25 mouse cellular contexts compared by ENCODE assay signal in the genomic region with DNA sequence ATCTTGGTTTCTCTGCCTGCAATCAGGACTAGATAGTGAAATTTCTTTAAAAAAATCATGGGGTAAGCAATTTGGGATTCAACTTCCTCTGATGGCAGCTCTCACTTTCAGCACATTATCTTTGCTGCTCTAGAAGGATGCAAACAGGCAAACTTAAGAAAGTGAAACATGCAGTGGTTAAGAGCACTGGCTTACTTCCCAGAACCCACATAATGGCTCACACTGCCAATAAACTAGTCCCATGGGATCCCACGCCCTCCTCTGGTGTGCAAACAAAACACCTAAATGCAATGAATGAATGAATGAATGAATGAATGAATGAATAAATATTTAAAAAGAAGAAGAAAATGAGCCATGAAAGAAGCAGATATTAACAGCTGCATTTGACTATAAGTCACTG.
"Had no signal": no experiment of that assay in that cellular context is flagged by ENCODE, and none has a peak within 500 bp of the region (broad histone marks: within the 10 kb centered on the region; RNA-seq: fewer than 3 reads in every experiment).

No protein-coding gene starts in this region.

- DNase-seq: gastrocnemius, adult 2 months; gastrocnemius, postnatal 10 days; gastrocnemius, postnatal 36 days; heart, adult 11 months; heart, adult 2 months; heart, postnatal 14 days; heart, postnatal 36 days; kidney, adult 11 months; kidney, adult 2 months; kidney, adult 9 months; kidney, postnatal 14 days; kidney, postnatal 36 days; layer of hippocampus, adult 9-11 months; layer of hippocampus, postnatal 36 days; left cerebral cortex, postnatal 4 days had no signal

- H3K4me3 ChIP-seq: gastrocnemius, adult 2 months; heart, adult 2 months; heart, embryonic 13.5 days; heart, embryonic 15.5 days; hindbrain, embryonic 13.5 days; hindbrain, embryonic 15.5 days; kidney, embryonic 15.5 days; limb, embryonic 13.5 days; limb, embryonic 15.5 days; liver, embryonic 12.5 days had no signal

- H3K36me3 ChIP-seq: heart, embryonic 13.5 days; heart, embryonic 15.5 days; hindbrain, embryonic 13.5 days; hindbrain, embryonic 15.5 days; kidney, embryonic 15.5 days; limb, embryonic 13.5 days; limb, embryonic 15.5 days; liver, embryonic 12.5 days had no signal

- H3K27me3 ChIP-seq: heart, embryonic 13.5 days; heart, embryonic 15.5 days; hindbrain, embryonic 13.5 days; hindbrain, embryonic 15.5 days; kidney, embryonic 15.5 days; limb, embryonic 13.5 days; limb, embryonic 15.5 days; liver, embryonic 12.5 days had no signal

- ATAC-seq: hindbrain, postnatal 0 days; intestine, embryonic 16.5 days; liver, embryonic 12.5 days had no signal
